Comparison of ENCODE assay signal across 19 mouse cellular contexts in the genomic region with DNA sequence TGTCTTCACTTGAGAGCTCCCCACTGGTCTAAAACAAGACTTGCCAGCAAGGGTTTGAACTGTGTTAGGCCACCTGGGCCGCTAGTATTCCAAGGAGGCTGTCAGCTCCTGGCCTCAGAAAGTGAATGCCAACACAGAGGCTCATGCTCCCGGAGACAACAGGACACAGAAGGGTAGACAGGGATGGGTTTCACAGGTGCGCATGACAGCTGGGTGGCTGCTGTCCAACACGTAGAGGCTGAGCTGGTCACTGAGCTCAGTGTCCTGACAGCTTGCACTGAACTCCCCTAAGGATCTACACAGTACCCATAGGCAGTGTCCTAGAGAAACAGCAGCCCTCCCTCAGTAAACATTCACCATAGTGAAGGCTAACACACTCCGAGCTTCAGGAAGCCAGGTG. TPM values are rescaled to one million over a fixed set of nuclear protein-coding genes. Genes with fewer than 3 reads are reported as not detected.
A peak's percentile ranks its signal among the peaks of the same experiment; 100 is the strongest.
DNase-seq lines count a peak whose midpoint lies in the region; ATAC-seq and TF ChIP-seq lines count a peak whose summit lies in the region.
"Had no signal": no experiment of that assay in that cellular context is flagged by ENCODE, and none has a peak within 500 bp of the region (broad histone marks: within the 10 kb centered on the region; RNA-seq: fewer than 3 reads in every experiment).

No protein-coding gene starts in this region.

- 0 out of 2 replicates have a peak overlapping the region, but pooled peaks have one; percentile 35 for H3K9ac ChIP-seq in hindbrain, embryonic 13.5 days
- no peak overlapping the region for H3K9ac ChIP-seq in hindbrain, embryonic 16.5 days (ENCODE audit: low read depth, low read length)
- H3K9ac ChIP-seq in stomach, embryonic 16.5 days (ENCODE audit: low read length), result peak overlapping the region; percentile 5; the same call in 1 of the 2 replicates
- H3K9ac ChIP-seq in stomach, postnatal 0 days (ENCODE audit: low read length), result no peak overlapping the region
- H3K9ac ChIP-seq: embryonic facial prominence, embryonic 15.5 days; heart, embryonic 12.5 days had no signal

- peaks cover 45% of the 10 kb centered on the region for H3K36me3 ChIP-seq in hindbrain, embryonic 13.5 days
- H3K36me3 ChIP-seq in hindbrain, embryonic 16.5 days (ENCODE audit: control insufficient read depth, insufficient read depth, low read length), result peaks cover 17% of the 10 kb centered on the region; the same call in 1 of the 2 replicates
- peaks cover 11% of the 10 kb centered on the region for H3K36me3 ChIP-seq in stomach, embryonic 16.5 days (ENCODE audit: control insufficient read depth, insufficient read depth, low read length)
- H3K36me3 ChIP-seq in stomach, postnatal 0 days (ENCODE audit: control insufficient read depth, insufficient read depth, low read length), result peaks cover 13% of the 10 kb centered on the region

- no peak overlapping the region for H3K4me2 ChIP-seq in hindbrain, embryonic 13.5 days
- no peak overlapping the region for H3K4me2 ChIP-seq in hindbrain, embryonic 16.5 days (ENCODE audit: low read length)
- H3K4me2 ChIP-seq in stomach, embryonic 16.5 days (ENCODE audit: low read depth, low read length), result no peak overlapping the region
- H3K4me2 ChIP-seq in stomach, postnatal 0 days (replicated peaks; ENCODE audit: low read depth), result no peak overlapping the region
- H3K4me2 ChIP-seq: embryonic facial prominence, embryonic 15.5 days; heart, embryonic 12.5 days had no signal

- ATAC-seq in hindbrain, embryonic 13.5 days (ENCODE audit: low FRiP score), result no peak
- ATAC-seq in hindbrain, embryonic 16.5 days, result no peak
- ATAC-seq in stomach, embryonic 16.5 days (ENCODE audit: insufficient read depth, low FRiP score), result no peak
- ATAC-seq in stomach, postnatal 0 days (ENCODE audit: low FRiP score, low TSS enrichment), result no peak
- ATAC-seq: forebrain, embryonic 14.5 days; hindbrain, postnatal 0 days had no signal

- H3K27ac ChIP-seq in hindbrain, embryonic 13.5 days, result no peak overlapping the region
- H3K27ac ChIP-seq in hindbrain, embryonic 16.5 days (ENCODE audit: low read depth, low read length), result no peak overlapping the region
- no peak overlapping the region for H3K27ac ChIP-seq in stomach, embryonic 16.5 days (ENCODE audit: low read length)
- H3K27ac ChIP-seq in stomach, postnatal 0 days (replicated peaks), result no peak overlapping the region
- H3K27ac ChIP-seq: embryonic facial prominence, embryonic 15.5 days; forebrain, embryonic 10.5 days; heart, adult 2 months; hindbrain, postnatal 0 days had no signal

- peak; percentile 25 for DNase-seq in gastrocnemius, adult 18-20 months (ENCODE audit: low spot score)
- DNase-seq in gastrocnemius, postnatal 36 days, result no peak
- no peak for DNase-seq in stomach, postnatal 0 days (ENCODE audit: low spot score)
- DNase-seq in adrenal gland, postnatal 25 days, result no peak
- DNase-seq: adrenal gland, postnatal 10 days; cerebellum, adult 11-12 months; cerebellum, adult 9-10 months; cerebellum, postnatal 36 days; heart, adult 2 months; heart, postnatal 36 days had no signal

- no peaks in the 10 kb centered on the region for H3K27me3 ChIP-seq in hindbrain, embryonic 13.5 days
- no peaks in the 10 kb centered on the region for H3K27me3 ChIP-seq in hindbrain, embryonic 16.5 days (replicated peaks; ENCODE audit: control insufficient read depth, insufficient read depth, low read length)
- no peaks in the 10 kb centered on the region for H3K27me3 ChIP-seq in stomach, embryonic 16.5 days (ENCODE audit: control insufficient read depth, insufficient read depth, low read length)
- no peaks in the 10 kb centered on the region for H3K27me3 ChIP-seq in stomach, postnatal 0 days (ENCODE audit: control insufficient read depth, insufficient read depth, low read length)
- H3K27me3 ChIP-seq: embryonic facial prominence, embryonic 15.5 days; heart, embryonic 12.5 days had no signal

- TF ChIP-seq EP300 in stomach, postnatal 0 days (optimal IDR thresholded peaks at IDR 0.05), result no peak

- no peak overlapping the region for H3K4me3 ChIP-seq in hindbrain, embryonic 13.5 days
- H3K4me3 ChIP-seq in hindbrain, embryonic 16.5 days (ENCODE audit: low read length), result no peak overlapping the region
- H3K4me3 ChIP-seq in stomach, embryonic 16.5 days (replicated peaks; ENCODE audit: low read length), result no peak overlapping the region
- H3K4me3 ChIP-seq in stomach, postnatal 0 days (ENCODE audit: low read depth, low read length), result no peak overlapping the region
- H3K4me3 ChIP-seq: embryonic facial prominence, embryonic 15.5 days; erythroblast, embryonic 14.5 days; forebrain, embryonic 10.5 days; heart, adult 2 months; heart, embryonic 12.5 days had no signal

- peaks cover 18% of the 10 kb centered on the region for H3K4me1 ChIP-seq in hindbrain, embryonic 13.5 days (replicated peaks)
- H3K4me1 ChIP-seq in hindbrain, embryonic 16.5 days (ENCODE audit: control insufficient read depth, insufficient read depth, low read depth, low read length), result peaks cover 12% of the 10 kb centered on the region
- H3K4me1 ChIP-seq in stomach, embryonic 16.5 days (ENCODE audit: control insufficient read depth, insufficient read depth, low read length), result peaks cover 14% of the 10 kb centered on the region
- peaks cover 9% of the 10 kb centered on the region for H3K4me1 ChIP-seq in stomach, postnatal 0 days (replicated peaks; ENCODE audit: control insufficient read depth, insufficient read depth)

- no peaks in the 10 kb centered on the region for H3K9me3 ChIP-seq in hindbrain, embryonic 13.5 days
- H3K9me3 ChIP-seq in hindbrain, embryonic 16.5 days (ENCODE audit: control insufficient read depth, low read length), result no peaks in the 10 kb centered on the region
- no peaks in the 10 kb centered on the region for H3K9me3 ChIP-seq in stomach, embryonic 16.5 days (replicated peaks; ENCODE audit: control insufficient read depth, low read length)
- no peaks in the 10 kb centered on the region for H3K9me3 ChIP-seq in stomach, postnatal 0 days (ENCODE audit: control insufficient read depth, low read length)
- H3K9me3 ChIP-seq: embryonic facial prominence, embryonic 15.5 days; forebrain, embryonic 10.5 days; heart, embryonic 12.5 days had no signal

- TF ChIP-seq CTCF in stomach, postnatal 0 days (IDR thresholded peaks at IDR 0.05; ENCODE audit: low read depth), result no peak

- 94% methylated on average over 5 of the region's 5 CpGs for WGBS in hindbrain, embryonic 13.5 days
- 90% methylated on average over 5 of the region's 5 CpGs for WGBS in hindbrain, embryonic 16.5 days
- 84% methylated on average over 5 of the region's 5 CpGs for WGBS in stomach, embryonic 16.5 days
- 81% methylated on average over 5 of the region's 5 CpGs for WGBS in stomach, postnatal 0 days

- intact Hi-C loops in gastrocnemius, postnatal 36 days (cut with DNase I), result no loop called here

RNA-seq across cellular contexts. Expression of a gene that starts 2.9 kb away (rescaled TPM):
- total RNA-seq in gastrocnemius, adult 18-20 months (2021), result 1 to 10 TPM; 1.2 to 1.5 TPM
- total RNA-seq in gastrocnemius, postnatal 36 days (2021), result 1 to 10 TPM in 1 of 2 experiments, under 1 TPM in 1; 0.96 to 1.1 TPM
- polyA plus RNA-seq in hindbrain, embryonic 13.5 days (2015; fragmentation: Nextera tagmentation; extraction: Ambion mirVana), result 11.8 and 12.8 TPM in 2 replicates
- 8.9 and 10.1 TPM in 2 replicates for polyA plus RNA-seq in hindbrain, embryonic 16.5 days (2015; fragmentation: Nextera tagmentation; extraction: Ambion mirVana)
- 7.6 and 9.7 TPM in 2 replicates for polyA plus RNA-seq in stomach, embryonic 16.5 days (2015; fragmentation: Nextera tagmentation; extraction: Ambion mirVana)
- 4.8 and 6.1 TPM in 2 replicates for polyA plus RNA-seq in stomach, postnatal 0 days (2015; fragmentation: Nextera tagmentation; extraction: Ambion mirVana)
- total RNA-seq in adrenal gland, postnatal 25 days (2021), result 8.9 and 10.1 TPM in 2 replicates

RNA-seq across cellular contexts. Expression of a gene that starts 14.2 kb away (rescaled TPM):
- under 1 TPM; 0.21 to 0.31 TPM for total RNA-seq in gastrocnemius, adult 18-20 months (2021)
- total RNA-seq in gastrocnemius, postnatal 36 days (2021), result under 1 TPM; 0.33 to 0.35 TPM
- polyA plus RNA-seq in hindbrain, embryonic 13.5 days (2015; fragmentation: Nextera tagmentation; extraction: Ambion mirVana), result 4.2 and 5.2 TPM in 2 replicates
- polyA plus RNA-seq in hindbrain, embryonic 16.5 days (2015; fragmentation: Nextera tagmentation; extraction: Ambion mirVana), result 4.5 and 4.6 TPM in 2 replicates
- 4.0 and 5.4 TPM in 2 replicates for polyA plus RNA-seq in stomach, embryonic 16.5 days (2015; fragmentation: Nextera tagmentation; extraction: Ambion mirVana)
- polyA plus RNA-seq in stomach, postnatal 0 days (2015; fragmentation: Nextera tagmentation; extraction: Ambion mirVana), result 2.8 and 3.1 TPM in 2 replicates
- 2.0 and 2.5 TPM in 2 replicates for total RNA-seq in adrenal gland, postnatal 25 days (2021)

RNA-seq across cellular contexts. Expression of a gene that starts 18.2 kb away (rescaled TPM):
- total RNA-seq in gastrocnemius, adult 18-20 months (2021), result 1 to 10 TPM; 4.2 to 5.5 TPM
- total RNA-seq in gastrocnemius, postnatal 36 days (2021), result 1 to 10 TPM; 2.9 to 4.4 TPM
- polyA plus RNA-seq in hindbrain, embryonic 13.5 days (2015; fragmentation: Nextera tagmentation; extraction: Ambion mirVana), result 24.4 and 25.5 TPM in 2 replicates
- polyA plus RNA-seq in hindbrain, embryonic 16.5 days (2015; fragmentation: Nextera tagmentation; extraction: Ambion mirVana), result 26.6 and 29.5 TPM in 2 replicates
- polyA plus RNA-seq in stomach, embryonic 16.5 days (2015; fragmentation: Nextera tagmentation; extraction: Ambion mirVana), result 3.6 and 5.4 TPM in 2 replicates
- 1.4 and 1.5 TPM in 2 replicates for polyA plus RNA-seq in stomach, postnatal 0 days (2015; fragmentation: Nextera tagmentation; extraction: Ambion mirVana)
- 13.8 and 22.4 TPM in 2 replicates for total RNA-seq in adrenal gland, postnatal 25 days (2021)

RNA-seq across cellular contexts. Expression of a gene that starts 27.8 kb away (rescaled TPM):
- under 1 TPM; 0.25 to 0.50 TPM for total RNA-seq in gastrocnemius, adult 18-20 months (2021)
- total RNA-seq in gastrocnemius, postnatal 36 days (2021), result 1 to 10 TPM in 1 of 2 experiments, under 1 TPM in 1; 0.91 to 1.1 TPM
- 17.2 and 17.9 TPM in 2 replicates for polyA plus RNA-seq in hindbrain, embryonic 13.5 days (2015; fragmentation: Nextera tagmentation; extraction: Ambion mirVana)
- 14.4 and 17.6 TPM in 2 replicates for polyA plus RNA-seq in hindbrain, embryonic 16.5 days (2015; fragmentation: Nextera tagmentation; extraction: Ambion mirVana)
- 50.2 and 51.8 TPM in 2 replicates for polyA plus RNA-seq in stomach, embryonic 16.5 days (2015; fragmentation: Nextera tagmentation; extraction: Ambion mirVana)
- polyA plus RNA-seq in stomach, postnatal 0 days (2015; fragmentation: Nextera tagmentation; extraction: Ambion mirVana), result 8.7 and 11.8 TPM in 2 replicates
- 8.3 and 9.6 TPM in 2 replicates for total RNA-seq in adrenal gland, postnatal 25 days (2021)

RNA-seq across cellular contexts. Expression of a gene that starts 54.0 kb away (rescaled TPM):
- 100 to 1,000 TPM; 151 to 164 TPM for total RNA-seq in gastrocnemius, adult 18-20 months (2021)
- 100 to 1,000 TPM; 142 to 153 TPM for total RNA-seq in gastrocnemius, postnatal 36 days (2021)
- polyA plus RNA-seq in hindbrain, embryonic 13.5 days (2015; fragmentation: Nextera tagmentation; extraction: Ambion mirVana), result 1,028 and 1,039 TPM in 2 replicates
- polyA plus RNA-seq in hindbrain, embryonic 16.5 days (2015; fragmentation: Nextera tagmentation; extraction: Ambion mirVana), result 1,653 and 1,817 TPM in 2 replicates
- polyA plus RNA-seq in stomach, embryonic 16.5 days (2015; fragmentation: Nextera tagmentation; extraction: Ambion mirVana), result 504 and 564 TPM in 2 replicates
- polyA plus RNA-seq in stomach, postnatal 0 days (2015; fragmentation: Nextera tagmentation; extraction: Ambion mirVana), result 608 and 627 TPM in 2 replicates
- 412 and 427 TPM in 2 replicates for total RNA-seq in adrenal gland, postnatal 25 days (2021)

Comparison
In these comparisons a context has a peak if more than half of its experiments do, and no peak if none do; other contexts are left out.
1. H3K9ac ChIP-seq: peak in hindbrain, embryonic 13.5 days (single experiment) and stomach, embryonic 16.5 days (single experiment); none in hindbrain, embryonic 16.5 days (single experiment) and stomach, postnatal 0 days (single experiment).